Mouse (Mus musculus) ovary, postnatal 36 days (tissue): ENCODE data around the gene Katnal1.

Experiments used
- DNase-seq: peaks from one replicate; pipeline ENCODE4 v3.0.0; 2022; ENCODE audit warnings: low spot score, mixed read lengths

Katnal1 gene

GRCm38 (mm10) chr5:148954314-148955060 lies 25.4 kb upstream of the Katnal1 start:
- no peak for DNase-seq

- DNase-seq = no peak
Observed at GRCm38 (mm10) chr5:148953098-148953497, 24.0 kb upstream of the Katnal1 start.

GRCm38 (mm10) chr5:148952419-148952818 lies 23.3 kb upstream of the Katnal1 start:
- DNase-seq = no peak

GRCm38 (mm10) chr5:148951360-148951759 lies 22.2 kb upstream of the Katnal1 start:
- no peak for DNase-seq

GRCm38 (mm10) chr5:148950064-148950463 lies 20.9 kb upstream of the Katnal1 start:
- DNase-seq = no peak

- no peak for DNase-seq
Observed at GRCm38 (mm10) chr5:148948577-148948976, 19.5 kb upstream of the Katnal1 start.

GRCm38 (mm10) chr5:148947412-148947811 lies 18.3 kb upstream of the Katnal1 start:
- DNase-seq = no peak

GRCm38 (mm10) chr5:148946787-148947186 lies 17.7 kb upstream of the Katnal1 start:
- no peak for DNase-seq

- DNase-seq = no peak
Observed at GRCm38 (mm10) chr5:148945735-148946134, 16.6 kb upstream of the Katnal1 start.

- DNase-seq = no peak
Observed at GRCm38 (mm10) chr5:148944024-148944423, 14.9 kb upstream of the Katnal1 start.

- DNase-seq = no peak
Observed at GRCm38 (mm10) chr5:148943444-148943843, 14.3 kb upstream of the Katnal1 start.

GRCm38 (mm10) chr5:148942957-148943356 lies 13.8 kb upstream of the Katnal1 start:
- no peak for DNase-seq

- DNase-seq = no peak
Observed at GRCm38 (mm10) chr5:148942305-148942704, 13.2 kb upstream of the Katnal1 start.

GRCm38 (mm10) chr5:148941867-148942266 lies 12.7 kb upstream of the Katnal1 start:
- DNase-seq = no peak

- DNase-seq = no peak
Observed at GRCm38 (mm10) chr5:148939948-148940382, 10.8 kb upstream of the Katnal1 start.

GRCm38 (mm10) chr5:148936516-148936951 lies 7.4 kb upstream of the Katnal1 start:
- DNase-seq = no peak

- no peak for DNase-seq
Observed at GRCm38 (mm10) chr5:148935871-148936270, 6.8 kb upstream of the Katnal1 start.

GRCm38 (mm10) chr5:148935071-148935821 lies 6.1 kb upstream of the Katnal1 start:
- no peak for DNase-seq

GRCm38 (mm10) chr5:148934457-148934856 lies 5.3 kb upstream of the Katnal1 start:
- no peak for DNase-seq

GRCm38 (mm10) chr5:148933767-148934166 lies 4.6 kb upstream of the Katnal1 start:
- no peak for DNase-seq

- DNase-seq = no peak
Observed at GRCm38 (mm10) chr5:148931301-148931700, 2.2 kb upstream of the Katnal1 start.

- DNase-seq = peak; percentile 92
Observed at GRCm38 (mm10) chr5:148928382-148929115, 571 bp downstream of the Katnal1 start.
